Mouse (Mus musculus): ENCODE measurements at regions not wholly inside any gene's neighbourhood (a gene's known extent, or its start where the extent isn't known, plus 50 kb on each side); places are given as distances from the start of the nearest gene placed in this dataset.
A peak's percentile ranks its signal among the peaks of the same experiment; 100 is the strongest.

DNA sequence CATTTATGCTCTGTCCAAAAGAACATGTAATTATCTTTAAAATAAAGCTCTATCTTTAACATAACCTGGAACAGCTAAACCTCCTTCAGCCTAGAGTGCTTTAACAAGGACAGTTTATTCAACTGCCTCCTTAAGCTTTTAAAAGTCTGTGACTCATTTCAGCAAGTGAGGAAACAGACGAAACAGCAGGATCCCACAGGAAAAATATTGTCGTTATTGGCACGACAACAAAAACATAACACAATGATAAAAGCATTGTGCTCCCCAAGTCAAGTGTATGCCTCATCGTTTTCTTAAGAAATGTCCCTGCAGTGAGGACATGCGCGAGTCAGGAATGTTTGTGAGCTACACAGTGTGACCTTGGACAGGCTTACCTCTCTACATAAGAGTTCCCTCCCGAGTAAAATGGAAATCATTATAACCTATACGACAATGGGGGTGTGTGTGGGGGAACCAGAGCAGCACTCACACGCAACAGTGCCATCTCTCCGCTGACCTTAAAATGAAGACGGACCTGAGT, 166.7 kb upstream of the Cd180 start:
- ATAC-seq (replicated peaks in 1 of 2; ENCODE audit: insufficient read depth in 1 of 2, low FRiP score in 2 of 2, low TSS enrichment in 1 of 2, low read depth in 1 of 2, poor library complexity in 2 of 2, severe bottlenecking in 2 of 2): no peak

- no peak for ATAC-seq (replicated peaks in 1 of 2; ENCODE audit: insufficient read depth in 1 of 2, low FRiP score in 2 of 2, low TSS enrichment in 1 of 2, low read depth in 1 of 2, poor library complexity in 2 of 2, severe bottlenecking in 2 of 2)
Observed at GRCm38 (mm10) chr13:102533784-102534183, 159.6 kb upstream of the Cd180 start.

DNA sequence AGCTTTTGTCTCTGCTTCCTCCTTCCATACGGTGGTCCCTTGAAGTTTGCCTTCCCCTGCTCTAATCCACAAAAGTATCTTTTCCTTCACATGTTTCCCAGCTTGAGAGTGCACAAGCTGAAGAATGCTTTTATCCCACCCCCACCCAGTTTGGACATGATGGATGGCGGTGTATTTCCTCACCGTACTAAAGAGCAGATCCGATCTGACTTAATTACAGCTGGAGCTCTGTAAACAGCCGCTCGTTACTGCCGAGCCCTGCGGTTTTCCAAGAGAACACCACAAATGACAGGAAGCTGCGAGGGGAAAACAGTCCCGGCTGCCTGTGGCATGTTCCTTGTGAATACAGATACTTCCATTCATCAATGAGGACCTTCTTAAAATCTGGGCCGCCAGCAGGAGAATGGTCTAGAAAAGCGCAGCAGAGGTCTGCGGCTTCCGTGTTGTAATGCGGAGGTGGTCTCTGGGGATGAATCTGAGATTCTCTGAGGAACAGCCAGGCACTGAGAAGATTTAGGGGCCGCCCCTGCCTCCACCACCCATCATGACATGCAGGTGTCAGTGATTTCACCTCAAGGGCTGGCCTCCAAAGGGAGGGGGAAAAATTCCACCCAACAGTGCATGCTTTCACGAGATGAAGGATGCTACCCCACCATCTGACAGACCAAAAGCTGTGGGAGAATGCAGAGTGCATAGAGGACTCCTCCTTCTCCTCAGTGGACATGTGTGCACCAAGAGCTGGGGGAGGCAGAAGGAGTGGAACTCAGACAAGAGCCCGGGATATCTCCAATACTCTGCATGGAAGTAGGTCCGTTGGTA, 155.7 kb upstream of the Cd180 start:
- ATAC-seq (replicated peaks in 1 of 2; ENCODE audit: insufficient read depth in 1 of 2, low FRiP score in 2 of 2, low TSS enrichment in 1 of 2, low read depth in 1 of 2, poor library complexity in 2 of 2, severe bottlenecking in 2 of 2): peak; percentile 17 to 48; a peak in 3 of 4 replicates

DNA sequence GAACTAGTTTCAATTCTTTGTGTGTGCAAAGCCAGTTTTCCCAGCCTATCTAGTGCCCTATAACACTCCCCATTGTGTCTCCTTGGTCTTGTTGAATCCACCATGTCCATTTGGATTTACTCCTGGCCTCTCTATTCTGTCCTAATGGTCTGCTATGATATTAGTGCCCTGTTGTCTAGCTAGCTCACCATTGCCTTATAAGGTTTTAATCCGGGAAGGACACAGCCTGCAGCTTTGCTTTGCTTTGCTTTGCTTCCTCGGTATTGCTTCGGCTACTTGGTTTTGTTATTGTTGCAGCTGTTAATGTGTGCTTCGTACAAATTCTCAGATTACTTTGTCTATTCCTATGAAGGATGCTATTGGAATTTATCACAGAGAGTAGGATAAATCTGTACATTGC, 152.9 kb upstream of the Cd180 start:
- ATAC-seq (replicated peaks in 1 of 2; ENCODE audit: insufficient read depth in 1 of 2, low FRiP score in 2 of 2, low TSS enrichment in 1 of 2, low read depth in 1 of 2, poor library complexity in 2 of 2, severe bottlenecking in 2 of 2): no peak

DNA sequence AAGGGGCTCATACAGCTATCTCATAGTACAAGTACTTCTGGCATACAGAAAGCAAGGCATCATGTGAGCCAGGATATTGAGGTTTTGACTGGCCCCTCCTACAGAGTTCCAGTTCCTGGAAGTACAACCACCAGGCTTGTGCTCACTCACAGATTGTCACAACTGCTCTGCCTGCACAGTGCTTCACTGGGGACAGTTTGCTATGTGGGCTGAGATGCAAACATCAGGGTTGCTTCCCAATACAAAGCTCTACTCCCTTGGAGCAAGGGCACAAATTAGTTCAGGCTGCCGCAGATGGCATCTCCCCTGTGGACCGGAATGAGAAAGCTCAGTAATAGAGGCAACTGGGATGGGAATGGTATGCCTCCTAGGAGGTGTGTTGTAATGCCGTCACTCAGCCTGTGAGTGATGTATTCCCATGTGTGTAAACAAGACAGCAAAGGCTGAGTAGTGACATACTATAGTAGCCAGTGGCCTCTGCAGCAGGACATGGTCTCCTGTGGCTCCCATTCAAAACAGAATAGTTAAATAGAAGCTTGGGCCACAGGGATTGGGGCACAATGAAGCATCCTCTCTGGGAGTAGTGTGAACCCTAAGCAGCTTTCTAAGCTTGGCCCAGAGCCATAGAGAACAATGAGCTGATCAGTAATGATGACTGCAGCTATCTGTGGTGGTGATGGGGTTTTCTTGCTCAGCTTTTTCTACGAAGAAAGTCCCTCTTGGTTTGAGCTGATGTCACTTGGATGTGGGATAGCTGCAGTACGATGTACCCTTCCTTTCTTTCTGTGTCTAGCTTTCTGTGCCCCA, 148.8 kb upstream of the Cd180 start:
- ATAC-seq (replicated peaks in 1 of 2; ENCODE audit: insufficient read depth in 1 of 2, low FRiP score in 2 of 2, low TSS enrichment in 1 of 2, low read depth in 1 of 2, poor library complexity in 2 of 2, severe bottlenecking in 2 of 2): no peak

DNA sequence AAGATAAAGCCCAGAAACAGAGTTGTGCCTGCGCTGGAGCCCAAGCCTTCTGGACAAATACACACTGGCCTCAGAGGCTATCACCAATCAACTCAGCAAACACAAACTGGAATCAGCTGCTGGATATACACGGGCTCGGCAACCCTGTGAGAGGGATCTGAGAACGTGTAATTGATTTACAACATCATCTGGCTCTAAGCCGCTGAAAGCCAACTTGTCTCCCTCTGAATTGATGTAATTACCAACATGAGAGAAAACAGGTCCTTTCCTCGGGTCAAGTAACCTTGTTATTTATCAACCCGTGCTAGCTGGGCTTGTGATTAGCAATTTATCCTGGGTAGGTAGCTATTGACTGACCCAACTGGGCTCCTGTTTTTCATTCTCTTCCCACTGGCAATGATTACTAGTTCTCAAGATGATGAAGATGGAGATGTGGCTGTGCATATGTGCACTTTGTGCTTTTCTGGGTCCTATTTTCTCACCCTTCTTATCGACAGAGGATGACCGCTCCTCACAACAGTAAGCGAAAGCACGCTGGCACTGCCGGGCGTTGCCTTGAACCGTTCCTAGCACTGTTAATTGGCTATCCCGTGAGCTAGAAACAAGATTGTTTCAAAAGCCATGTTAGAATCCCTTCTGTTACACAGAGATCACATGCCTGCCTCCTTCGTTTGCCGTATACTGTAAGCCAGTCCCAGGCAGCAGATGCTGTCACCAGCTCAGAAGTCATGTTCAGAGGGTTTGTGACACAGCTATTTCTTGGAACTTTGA, 147.3 kb upstream of the Cd180 start:
- no peak for ATAC-seq (replicated peaks in 1 of 2; ENCODE audit: insufficient read depth in 1 of 2, low FRiP score in 2 of 2, low TSS enrichment in 1 of 2, low read depth in 1 of 2, poor library complexity in 2 of 2, severe bottlenecking in 2 of 2)

GRCm38 (mm10) chr13:102548252-102548651, 145.1 kb upstream of the Cd180 start:
- ATAC-seq (replicated peaks in 1 of 2; ENCODE audit: insufficient read depth in 1 of 2, low FRiP score in 2 of 2, low TSS enrichment in 1 of 2, low read depth in 1 of 2, poor library complexity in 2 of 2, severe bottlenecking in 2 of 2): no peak

- no peak for ATAC-seq (replicated peaks in 1 of 2; ENCODE audit: insufficient read depth in 1 of 2, low FRiP score in 2 of 2, low TSS enrichment in 1 of 2, low read depth in 1 of 2, poor library complexity in 2 of 2, severe bottlenecking in 2 of 2)
Observed at GRCm38 (mm10) chr13:102566846-102567572, 126.3 kb upstream of the Cd180 start.

- ATAC-seq (replicated peaks in 1 of 2; ENCODE audit: insufficient read depth in 1 of 2, low FRiP score in 2 of 2, low TSS enrichment in 1 of 2, low read depth in 1 of 2, poor library complexity in 2 of 2, severe bottlenecking in 2 of 2): no peak
Observed at GRCm38 (mm10) chr13:102569580-102569979, 123.8 kb upstream of the Cd180 start.

GRCm38 (mm10) chr13:102570286-102570685, 123.1 kb upstream of the Cd180 start:
- ATAC-seq (replicated peaks in 1 of 2; ENCODE audit: insufficient read depth in 1 of 2, low FRiP score in 2 of 2, low TSS enrichment in 1 of 2, low read depth in 1 of 2, poor library complexity in 2 of 2, severe bottlenecking in 2 of 2): no peak

GRCm38 (mm10) chr13:102573286-102573921, 120.0 kb upstream of the Cd180 start:
- ATAC-seq (replicated peaks in 1 of 2; ENCODE audit: insufficient read depth in 1 of 2, low FRiP score in 2 of 2, low TSS enrichment in 1 of 2, low read depth in 1 of 2, poor library complexity in 2 of 2, severe bottlenecking in 2 of 2): peak; percentile 85 to 92

GRCm38 (mm10) chr13:102576871-102577662, 116.3 kb upstream of the Cd180 start:
- ATAC-seq (replicated peaks in 1 of 2; ENCODE audit: insufficient read depth in 1 of 2, low FRiP score in 2 of 2, low TSS enrichment in 1 of 2, low read depth in 1 of 2, poor library complexity in 2 of 2, severe bottlenecking in 2 of 2): no peak

DNA sequence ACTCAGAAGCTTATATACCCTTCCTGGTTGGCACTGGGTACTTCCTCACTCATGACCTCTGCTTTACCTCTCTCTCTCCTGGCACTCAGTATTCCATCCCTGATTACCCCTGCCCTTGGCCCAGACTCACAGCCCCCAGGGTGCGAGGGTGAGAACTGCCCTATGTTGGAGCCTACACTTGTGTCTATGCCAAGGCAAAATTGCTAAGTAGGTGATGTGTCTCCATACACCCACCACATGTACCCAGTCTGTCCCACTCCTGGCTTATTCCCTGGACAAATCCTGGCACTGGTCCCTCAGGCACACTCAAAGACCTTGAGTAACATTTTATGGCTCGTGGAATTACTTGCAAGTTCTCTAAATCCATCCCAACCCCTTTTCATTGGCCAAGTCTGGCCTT, 114.5 kb upstream of the Cd180 start:
- no peak for ATAC-seq (replicated peaks in 1 of 2; ENCODE audit: insufficient read depth in 1 of 2, low FRiP score in 2 of 2, low TSS enrichment in 1 of 2, low read depth in 1 of 2, poor library complexity in 2 of 2, severe bottlenecking in 2 of 2)

DNA sequence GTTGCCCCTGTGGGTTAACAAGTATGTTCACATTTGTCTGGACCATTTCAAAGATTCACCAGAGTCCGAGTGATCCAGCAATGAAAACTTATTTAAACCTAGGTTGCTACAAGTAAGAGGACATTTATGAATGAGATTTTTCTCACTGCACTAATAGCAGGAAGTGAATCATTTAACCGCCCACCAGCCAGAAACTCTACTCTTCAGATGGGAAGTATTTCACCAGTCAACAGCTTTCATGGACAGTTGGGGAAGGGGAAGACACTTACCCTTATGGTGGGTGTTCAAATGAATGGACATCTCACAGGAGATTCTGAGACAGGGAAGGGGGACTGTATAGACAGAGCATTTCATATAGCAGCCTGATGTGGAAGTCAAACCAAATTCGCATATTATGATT, 113.7 kb upstream of the Cd180 start:
- ATAC-seq (replicated peaks in 1 of 2; ENCODE audit: insufficient read depth in 1 of 2, low FRiP score in 2 of 2, low TSS enrichment in 1 of 2, low read depth in 1 of 2, poor library complexity in 2 of 2, severe bottlenecking in 2 of 2): no peak; a peak in 1 of 4 replicates

- ATAC-seq (replicated peaks in 1 of 2; ENCODE audit: insufficient read depth in 1 of 2, low FRiP score in 2 of 2, low TSS enrichment in 1 of 2, low read depth in 1 of 2, poor library complexity in 2 of 2, severe bottlenecking in 2 of 2): no peak
Observed at GRCm38 (mm10) chr13:102583984-102584645, 109.2 kb upstream of the Cd180 start.
